Mouse (Mus musculus) stomach, embryonic 15.5 days (tissue): ENCODE measurements at regions not wholly inside any gene's neighbourhood (a gene's known extent, or its start where the extent isn't known, plus 50 kb on each side); places are given as distances from the start of the nearest gene placed in this dataset.

Experiments
- ATAC-seq: fragments of 200-750 bp; cut with Nextera tagmentation; 2 replicates; pipeline ENCODE4 v1.8.0; 2017; ENCODE audit warnings: low read depth, moderate number of reproducible peaks, moderate TSS enrichment; ENCODE audit not compliant: insufficient read depth, low FRiP score
- H3K27ac ChIP-seq: fragments of 300-500 bp; sonication (generic); 2 replicates; pipeline ENCODE4 v1.5.1; 2015; ENCODE audit warnings: mild to moderate bottlenecking, inconsistent platforms
- H3K27me3 ChIP-seq: fragments of 300-500 bp; sonication (generic); replicated peaks from 2 replicates; pipeline ENCODE4 v1.6.1; 2015; ENCODE audit warnings: inconsistent platforms
- H3K36me3 ChIP-seq: fragments of 300-500 bp; sonication (generic); 2 replicates; pipeline ENCODE4 v1.6.1; 2015; ENCODE audit warnings: inconsistent platforms
- H3K4me1 ChIP-seq: fragments of 300-500 bp; sonication (generic); 2 replicates; pipeline ENCODE4 v1.6.1; 2015; ENCODE audit warnings: inconsistent platforms
- H3K4me2 ChIP-seq: fragments of 300-500 bp; sonication (generic); 2 replicates; pipeline ENCODE4 v1.6.1; 2015; ENCODE audit warnings: mild to moderate bottlenecking, inconsistent platforms
- H3K4me3 ChIP-seq: fragments of 300-500 bp; sonication (generic); replicated peaks from 2 replicates; pipeline ENCODE4 v1.5.1; 2015; ENCODE audit warnings: inconsistent platforms
- H3K9ac ChIP-seq: fragments of 300-500 bp; sonication (generic); 2 replicates; pipeline ENCODE4 v1.6.1; 2015; ENCODE audit warnings: inconsistent platforms
- H3K9me3 ChIP-seq: fragments of 300-500 bp; sonication (generic); 2 replicates; pipeline ENCODE4 v1.6.1; 2016; ENCODE audit warnings: inconsistent platforms
- WGBS: fragments of 180-500 bp; shearing (Covaris S2); methylation state at CpG from one replicate; pipeline ENCODE4 v1.1.7; 2015; 5-methylcytosine and 5-hydroxymethylcytosine counted together

DNA sequence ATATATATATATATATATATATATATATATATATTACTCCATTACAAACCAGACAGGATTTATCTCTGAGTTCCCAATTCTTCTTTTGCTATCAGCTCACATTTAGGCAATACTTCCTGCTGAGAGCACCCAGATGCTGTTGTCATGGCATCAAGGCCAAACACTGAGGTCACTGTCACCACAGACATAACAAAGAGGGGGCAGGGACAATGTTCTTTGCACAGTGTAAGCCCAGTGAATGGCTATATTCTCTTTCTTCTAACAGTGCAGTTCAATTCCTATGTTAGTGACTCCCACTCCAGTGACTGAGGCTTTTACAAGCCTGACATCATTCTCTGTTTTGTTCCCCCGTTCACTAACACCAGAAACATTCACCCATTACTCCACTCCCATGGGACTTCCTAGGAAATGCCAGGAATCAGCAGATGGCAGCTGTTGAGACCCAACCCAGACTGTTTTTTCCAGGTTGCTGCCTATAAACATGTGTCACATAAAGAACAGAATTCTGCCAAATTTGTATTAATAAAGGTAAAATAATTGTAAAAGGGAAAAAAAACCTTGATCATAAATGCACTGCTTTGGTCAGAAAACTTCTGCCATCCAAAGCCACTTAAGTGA is 289.5 kb downstream of the Slc22a22 start:
- no peaks in the 10 kb centered on the region for H3K27me3 ChIP-seq
- no peaks in the 10 kb centered on the region for H3K36me3 ChIP-seq
- no peak overlapping the region for H3K27ac ChIP-seq
- H3K4me3 ChIP-seq, result no peak overlapping the region
- H3K9ac ChIP-seq, result no peak overlapping the region
- no peak overlapping the region for H3K4me2 ChIP-seq
- 43% methylated on average over 1 of the region's 1 CpGs for WGBS
- H3K4me1 ChIP-seq, result no peaks in the 10 kb centered on the region
- H3K9me3 ChIP-seq, result no peaks in the 10 kb centered on the region
- ATAC-seq, result no peak

DNA sequence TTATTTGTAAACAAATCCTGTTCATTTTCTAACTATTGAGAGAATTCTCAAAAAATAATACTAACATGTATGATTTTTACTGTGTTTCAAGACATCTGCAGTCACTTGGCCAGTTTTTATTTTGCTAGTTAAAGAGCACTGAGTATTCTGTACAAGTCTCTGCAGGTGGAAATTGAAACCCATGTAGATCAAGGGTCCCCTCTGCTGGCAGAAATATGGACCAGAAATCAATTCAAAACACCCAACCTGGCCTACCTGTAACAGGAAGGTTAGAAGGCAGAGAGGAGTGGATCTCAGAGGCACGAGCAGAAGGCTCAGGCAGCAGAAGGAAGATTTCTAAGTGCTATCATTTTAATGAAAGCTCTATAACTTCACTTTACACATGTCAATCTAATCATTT is 298.3 kb downstream of the Slc22a22 start:
- no peaks in the 10 kb centered on the region for H3K36me3 ChIP-seq
- no peaks in the 10 kb centered on the region for H3K9me3 ChIP-seq
- no peak overlapping the region for H3K4me2 ChIP-seq
- H3K27ac ChIP-seq, result no peak overlapping the region
- H3K4me1 ChIP-seq, result no peaks in the 10 kb centered on the region
- H3K9ac ChIP-seq, result no peak overlapping the region
- H3K27me3 ChIP-seq, result no peaks in the 10 kb centered on the region
- 47% methylated on average over 1 of the region's 1 CpGs for WGBS
- no peak overlapping the region for H3K4me3 ChIP-seq
- no peak for ATAC-seq

DNA sequence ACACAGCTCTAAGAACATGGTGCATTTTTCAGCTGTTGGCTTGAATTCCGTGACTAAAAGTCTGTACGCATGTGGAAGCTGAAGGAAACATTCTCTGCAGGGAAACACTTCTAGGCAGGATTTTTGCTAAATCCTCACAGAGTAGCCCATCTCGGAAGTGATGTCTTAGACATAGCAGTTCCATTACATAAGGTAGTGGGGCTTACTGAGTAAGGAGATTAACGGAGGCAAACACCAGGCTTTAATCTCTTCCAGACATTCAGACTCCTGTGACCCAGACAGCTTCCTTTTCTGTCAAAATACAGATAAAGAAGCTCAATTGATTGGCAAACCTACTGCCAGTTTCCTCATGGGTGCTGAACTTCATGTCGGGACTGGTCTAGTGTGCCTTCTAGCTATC is 304.7 kb downstream of the Slc22a22 start:
- no peak overlapping the region for H3K9ac ChIP-seq
- no peak overlapping the region for H3K4me3 ChIP-seq
- no peaks in the 10 kb centered on the region for H3K9me3 ChIP-seq
- no peak overlapping the region for H3K27ac ChIP-seq
- no peaks in the 10 kb centered on the region for H3K4me1 ChIP-seq
- 27% methylated on average over 5 of the region's 5 CpGs for WGBS
- no peak for ATAC-seq
- no peaks in the 10 kb centered on the region for H3K36me3 ChIP-seq
- no peaks in the 10 kb centered on the region for H3K27me3 ChIP-seq
- no peak overlapping the region for H3K4me2 ChIP-seq

DNA sequence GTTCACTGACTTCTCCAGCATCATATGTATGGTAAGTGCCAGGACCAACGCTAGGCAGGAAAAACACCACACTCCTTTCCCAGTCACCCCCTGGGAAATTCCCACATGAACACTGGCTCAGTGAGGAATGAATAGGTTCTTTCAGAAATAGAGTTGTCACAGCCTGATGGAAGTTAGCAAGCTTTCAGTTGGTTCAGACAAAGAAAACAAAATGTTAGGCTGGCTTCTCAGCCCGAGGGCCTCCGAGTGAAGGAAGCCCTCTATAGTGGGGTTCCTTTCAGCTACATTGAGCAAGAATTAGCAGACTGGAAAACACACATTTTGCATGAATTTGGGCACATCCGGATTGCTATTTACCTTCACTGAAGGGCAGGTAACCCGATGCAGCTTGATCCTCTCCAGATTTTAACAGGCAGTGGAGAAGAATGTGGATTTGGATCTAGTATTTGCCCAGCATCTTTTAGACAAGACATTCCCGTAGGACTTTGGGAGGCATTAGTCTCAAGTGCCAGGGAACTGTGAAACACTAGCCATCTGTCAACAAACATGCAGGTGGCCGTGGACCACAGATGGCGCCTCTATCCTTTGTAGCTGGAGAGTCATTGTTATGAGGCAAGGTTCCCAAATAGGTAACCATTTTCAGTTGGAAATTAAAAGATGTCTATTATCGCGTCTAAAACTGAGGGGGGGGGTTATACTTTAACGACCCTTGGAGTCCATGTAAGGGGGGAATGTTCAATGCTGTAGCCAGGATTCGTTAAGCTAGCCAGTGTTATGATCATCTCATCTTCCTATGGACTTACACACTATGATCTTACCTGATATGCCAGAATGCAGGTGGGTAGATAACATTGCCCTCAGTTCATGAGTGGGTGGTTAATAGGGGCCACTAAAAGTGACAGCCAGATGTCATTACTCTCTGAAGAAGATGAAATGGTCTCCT is 314.8 kb downstream of the Slc22a22 start:
- no peaks in the 10 kb centered on the region for H3K27me3 ChIP-seq
- no peak overlapping the region for H3K4me3 ChIP-seq
- 64% methylated on average over 12 of the region's 12 CpGs for WGBS
- H3K27ac ChIP-seq, result no peak overlapping the region
- no peak overlapping the region for H3K9ac ChIP-seq
- H3K9me3 ChIP-seq, result no peaks in the 10 kb centered on the region
- H3K36me3 ChIP-seq, result no peaks in the 10 kb centered on the region
- H3K4me1 ChIP-seq, result no peaks in the 10 kb centered on the region
- no peak for ATAC-seq
- H3K4me2 ChIP-seq, result no peak overlapping the region

DNA sequence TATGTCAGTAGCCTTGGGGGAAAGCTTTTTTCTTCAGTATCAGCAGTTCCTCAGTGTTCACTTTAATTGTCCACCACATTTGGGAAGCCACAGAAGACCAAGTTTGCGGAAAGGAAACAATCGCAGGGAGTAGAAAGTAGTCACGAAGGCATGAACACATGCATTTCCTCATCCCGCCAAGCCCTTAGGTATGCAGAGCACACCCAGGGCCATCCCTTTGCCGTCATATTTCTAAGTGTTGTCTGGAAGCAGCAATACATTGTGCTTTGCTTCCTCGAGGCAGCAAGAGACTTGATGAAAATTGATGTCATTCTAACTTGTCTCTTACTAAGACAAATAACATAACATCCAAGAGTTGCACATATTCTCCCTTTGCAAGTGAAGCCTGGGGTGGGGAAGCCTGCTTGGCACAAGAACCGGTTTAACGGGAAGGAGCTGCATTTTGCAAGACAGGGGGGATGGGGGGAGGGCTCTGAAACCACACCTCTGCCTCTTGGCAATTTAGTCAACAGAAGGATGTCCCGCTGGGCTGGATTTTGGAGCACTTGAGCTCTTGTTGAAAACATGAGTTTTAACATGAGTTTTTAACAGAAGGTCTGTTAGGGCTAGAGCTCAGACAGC is 337.2 kb downstream of the Slc22a22 start:
- peak; percentile 78; the same call in 1 of the 2 replicates for ATAC-seq
- peak overlapping the region; percentile 17; the same call in 1 of the 2 replicates for H3K4me2 ChIP-seq
- WGBS, result 22% methylated on average over 9 of the region's 9 CpGs

DNA sequence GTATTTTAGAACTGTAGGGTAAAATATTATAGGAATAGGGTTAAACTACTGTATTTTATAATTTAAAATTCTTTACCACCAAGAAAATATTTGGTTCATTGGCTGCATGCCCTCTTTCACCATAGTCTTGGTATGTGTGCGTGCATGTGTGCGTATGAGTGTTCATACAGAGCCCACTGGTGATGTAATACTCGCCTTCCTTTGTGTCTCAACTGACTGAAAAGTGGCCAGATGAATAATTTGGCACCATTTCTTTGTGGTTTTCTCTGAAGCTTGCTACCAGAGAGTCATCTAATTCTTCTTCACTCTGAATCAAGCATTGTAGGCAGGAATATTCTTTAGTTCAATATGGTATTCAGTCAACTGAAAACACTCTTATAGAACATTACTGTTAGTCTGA is 372.7 kb downstream of the Slc22a22 start:
- Histone ChIP-seq H3K36me3 (no peaks in the 10 kb centered on the region), H3K27ac (no peak overlapping the region), H3K9me3 (no peaks in the 10 kb centered on the region), H3K4me3 (no peak overlapping the region), H3K4me2 (no peak overlapping the region), H3K4me1 (no peaks in the 10 kb centered on the region), H3K9ac (no peak overlapping the region), H3K27me3 (no peaks in the 10 kb centered on the region)
- no peak for ATAC-seq
- 77% methylated on average over 3 of the region's 3 CpGs for WGBS

More for the DNA sequence above, 337.2 kb downstream of the Slc22a22 start:
- H3K27me3 ChIP-seq, result no peaks in the 10 kb centered on the region
- no peak overlapping the region for H3K4me3 ChIP-seq
- no peak overlapping the region for H3K9ac ChIP-seq
- H3K9me3 ChIP-seq, result no peaks in the 10 kb centered on the region
- H3K27ac ChIP-seq, result no peak overlapping the region
- no peaks in the 10 kb centered on the region for H3K36me3 ChIP-seq
- no peaks in the 10 kb centered on the region for H3K4me1 ChIP-seq

DNA sequence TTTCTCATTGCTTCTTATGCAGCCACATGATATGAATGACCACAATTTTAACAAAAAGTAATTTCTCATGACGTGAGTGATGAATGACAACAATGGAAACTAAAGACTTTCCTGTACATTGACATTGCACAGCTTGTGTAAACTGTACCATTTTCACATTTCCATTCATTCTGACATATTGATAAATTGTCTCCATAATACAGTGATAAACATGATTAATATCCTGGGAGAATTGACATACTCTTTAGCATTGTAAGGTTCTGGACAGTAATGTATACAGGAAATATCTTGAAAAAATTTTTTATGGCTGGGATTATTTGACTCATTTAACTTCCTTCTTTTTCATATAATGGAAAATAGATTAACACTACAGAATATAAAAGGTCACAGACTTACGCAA is 380.1 kb downstream of the Slc22a22 start:
- Histone ChIP-seq H3K4me3 (no peak overlapping the region), H3K27me3 (no peaks in the 10 kb centered on the region), H3K36me3 (no peaks in the 10 kb centered on the region), H3K4me2 (no peak overlapping the region), H3K4me1 (no peaks in the 10 kb centered on the region), H3K27ac (no peak overlapping the region), H3K9me3 (no peaks in the 10 kb centered on the region), H3K9ac (no peak overlapping the region)
- WGBS, result 40% methylated on average over 2 of the region's 2 CpGs
- peak; percentile 78; the same call in 1 of the 2 replicates for ATAC-seq

DNA sequence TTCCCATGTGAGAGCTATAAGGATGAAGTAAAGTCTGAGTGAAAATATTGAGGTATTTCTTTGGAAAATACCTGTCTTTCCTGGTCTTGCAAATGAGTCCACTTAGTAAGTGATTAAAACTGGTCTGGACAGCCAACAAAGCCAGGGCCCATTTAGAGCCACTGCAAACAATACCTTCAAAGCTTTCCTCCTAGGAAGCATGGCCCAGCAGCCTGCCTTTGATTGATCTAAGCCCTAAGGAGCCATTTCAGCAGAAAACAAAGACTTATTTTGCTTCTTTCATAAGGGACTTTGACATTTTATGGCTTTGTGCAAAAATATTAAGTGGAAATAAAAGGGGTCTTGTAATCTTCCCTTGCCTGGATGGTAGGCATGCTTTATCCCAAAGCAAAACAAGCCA is 397.6 kb downstream of the Slc22a22 start:
- no peak for ATAC-seq
- no peak overlapping the region for H3K27ac ChIP-seq
- H3K9me3 ChIP-seq, result no peaks in the 10 kb centered on the region
- H3K36me3 ChIP-seq, result no peaks in the 10 kb centered on the region
- H3K4me2 ChIP-seq, result no peak overlapping the region
- no peaks in the 10 kb centered on the region for H3K27me3 ChIP-seq
- no peak overlapping the region for H3K4me3 ChIP-seq
- H3K9ac ChIP-seq, result no peak overlapping the region
- no peaks in the 10 kb centered on the region for H3K4me1 ChIP-seq

DNA sequence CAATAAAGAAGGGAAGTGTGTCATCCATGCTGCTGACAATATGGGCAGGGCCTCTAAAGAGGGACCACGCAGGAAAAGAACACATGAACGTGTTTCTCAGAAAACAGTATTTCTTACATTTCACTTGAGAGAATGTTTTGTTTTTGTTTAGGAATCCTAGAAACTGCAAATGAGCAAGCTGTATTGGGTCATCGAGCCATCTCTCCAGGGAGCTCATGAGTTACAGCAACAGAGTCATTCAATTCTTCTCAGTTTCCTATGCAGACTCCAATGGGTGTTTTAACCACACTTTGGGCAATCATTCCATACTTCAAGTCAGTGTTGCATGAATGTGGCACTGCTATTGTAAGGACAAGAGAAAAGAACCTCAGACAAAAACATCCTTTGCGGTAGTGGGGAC is 403.6 kb downstream of the Slc22a22 start:
- no peaks in the 10 kb centered on the region for H3K9me3 ChIP-seq
- no peak overlapping the region for H3K4me3 ChIP-seq
- ATAC-seq, result no peak
- H3K27me3 ChIP-seq, result no peaks in the 10 kb centered on the region
- 87% methylated on average over 4 of the region's 4 CpGs for WGBS
- no peak overlapping the region for H3K27ac ChIP-seq
- H3K4me1 ChIP-seq, result no peaks in the 10 kb centered on the region
- H3K9ac ChIP-seq, result no peak overlapping the region
- H3K36me3 ChIP-seq, result no peaks in the 10 kb centered on the region
- no peak overlapping the region for H3K4me2 ChIP-seq

DNA sequence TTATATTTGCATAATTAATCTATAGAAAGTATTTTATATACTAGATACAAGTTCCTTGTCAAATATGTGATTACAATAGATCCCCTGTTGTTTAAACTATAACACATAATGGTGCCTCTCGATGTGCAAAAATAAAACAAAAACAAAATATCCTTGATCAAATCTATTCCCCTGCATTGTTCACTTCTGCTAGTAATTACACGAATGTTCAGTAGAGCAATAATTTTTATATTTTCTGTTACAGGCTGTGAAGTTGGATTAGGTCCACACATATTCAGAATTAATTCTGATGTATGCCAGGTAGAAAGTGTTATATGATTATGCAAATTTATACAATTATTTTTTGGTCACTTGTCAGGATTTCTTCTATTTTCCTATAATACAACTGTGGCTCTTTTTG is 415.9 kb downstream of the Slc22a22 start:
- ATAC-seq, result no peak
- Histone ChIP-seq H3K27me3 (no peaks in the 10 kb centered on the region), H3K4me1 (no peaks in the 10 kb centered on the region), H3K9ac (no peak overlapping the region), H3K36me3 (no peaks in the 10 kb centered on the region), H3K27ac (no peak overlapping the region), H3K4me3 (no peak overlapping the region), H3K9me3 (no peaks in the 10 kb centered on the region), H3K4me2 (no peak overlapping the region)
- 82% methylated on average over 2 of the region's 2 CpGs for WGBS

DNA sequence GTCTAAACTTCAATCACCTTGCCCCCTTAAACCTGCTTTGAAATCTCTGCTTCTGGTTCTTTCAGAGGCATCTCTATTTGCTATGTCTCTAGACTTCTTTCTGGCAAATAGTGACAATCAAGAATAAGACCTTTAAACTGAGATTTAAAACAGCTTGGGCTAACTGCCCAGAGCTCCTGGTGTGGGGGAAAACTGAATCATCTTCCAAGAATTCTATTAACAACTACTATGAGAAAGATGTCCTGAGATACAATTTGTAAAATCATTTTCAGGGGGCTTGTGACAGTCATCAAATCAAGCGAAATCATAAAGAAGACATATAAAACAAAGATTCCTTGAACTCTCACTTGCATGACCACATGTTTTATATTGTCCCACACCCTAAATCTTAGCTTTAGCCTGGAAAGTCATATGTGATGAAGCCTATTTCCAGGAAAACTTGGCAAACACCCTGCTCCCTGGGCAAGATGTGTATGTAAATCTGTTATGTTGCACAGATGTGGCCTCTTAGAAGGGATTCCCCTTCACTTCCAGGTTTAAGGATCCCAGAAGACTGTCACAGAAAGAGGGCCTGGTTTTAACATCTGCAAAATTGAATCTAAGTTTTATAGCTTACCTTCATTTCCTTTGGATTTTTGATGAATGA is 417.8 kb downstream of the Slc22a22 start:
- H3K9me3 ChIP-seq, result no peaks in the 10 kb centered on the region
- no peaks in the 10 kb centered on the region for H3K27me3 ChIP-seq
- ATAC-seq, result no peak
- H3K4me3 ChIP-seq, result no peak overlapping the region
- no peak overlapping the region for H3K9ac ChIP-seq
- no peak overlapping the region for H3K27ac ChIP-seq
- no peaks in the 10 kb centered on the region for H3K36me3 ChIP-seq
- no peaks in the 10 kb centered on the region for H3K4me1 ChIP-seq
- WGBS, result 87% methylated on average over 1 of the region's 1 CpGs
- H3K4me2 ChIP-seq, result no peak overlapping the region

DNA sequence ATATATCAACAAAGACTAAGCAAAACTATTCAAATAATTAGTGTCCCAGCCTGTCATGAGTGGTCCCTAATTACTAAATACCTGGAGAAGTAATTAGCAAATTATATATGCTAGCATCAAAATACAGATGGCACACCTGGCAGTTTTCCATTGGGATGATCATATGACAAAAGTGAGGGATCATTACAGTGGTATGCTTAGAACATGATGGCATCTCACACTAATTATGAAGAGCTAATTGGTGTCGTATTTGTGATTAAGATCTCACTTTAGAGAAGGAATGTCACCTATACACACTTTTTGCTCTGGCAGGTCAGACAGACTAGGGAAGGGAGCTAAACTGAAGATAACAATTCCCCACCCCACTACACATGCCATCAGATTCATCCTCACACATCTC is 425.1 kb downstream of the Slc22a22 start:
- Histone ChIP-seq H3K36me3 (no peaks in the 10 kb centered on the region), H3K27ac (no peak overlapping the region), H3K4me1 (no peaks in the 10 kb centered on the region), H3K4me3 (no peak overlapping the region), H3K9me3 (no peaks in the 10 kb centered on the region), H3K27me3 (no peaks in the 10 kb centered on the region), H3K4me2 (no peak overlapping the region), H3K9ac (no peak overlapping the region)
- WGBS, result 76% methylated on average over 1 of the region's 1 CpGs
- no peak for ATAC-seq
